Mouse (Mus musculus) kidney, postnatal 10 days (tissue): ENCODE results near the gene Sh3bp4.

ENCODE experiments used
- DNase-seq: peaks from one replicate; pipeline ENCODE4 v3.0.0; 2021; ENCODE audit warnings: mixed read lengths

Gene Sh3bp4

GRCm38 (mm10) chr1:89095642-89096424, 25.6 kb downstream of the Sh3bp4 start:
- no peak for DNase-seq

GRCm38 (mm10) chr1:89102231-89103003, 32.2 kb downstream of the Sh3bp4 start:
- DNase-seq = no peak

- DNase-seq = no peak
Measured at GRCm38 (mm10) chr1:89103004-89103263, 32.7 kb downstream of the Sh3bp4 start.

GRCm38 (mm10) chr1:89103505-89103904, 33.3 kb downstream of the Sh3bp4 start:
- DNase-seq = no peak

- DNase-seq = peak; percentile 77
Measured at GRCm38 (mm10) chr1:89104066-89104765, 34.0 kb downstream of the Sh3bp4 start.

- DNase-seq = no peak
Measured at GRCm38 (mm10) chr1:89105891-89106830, 35.9 kb downstream of the Sh3bp4 start.

DNA sequence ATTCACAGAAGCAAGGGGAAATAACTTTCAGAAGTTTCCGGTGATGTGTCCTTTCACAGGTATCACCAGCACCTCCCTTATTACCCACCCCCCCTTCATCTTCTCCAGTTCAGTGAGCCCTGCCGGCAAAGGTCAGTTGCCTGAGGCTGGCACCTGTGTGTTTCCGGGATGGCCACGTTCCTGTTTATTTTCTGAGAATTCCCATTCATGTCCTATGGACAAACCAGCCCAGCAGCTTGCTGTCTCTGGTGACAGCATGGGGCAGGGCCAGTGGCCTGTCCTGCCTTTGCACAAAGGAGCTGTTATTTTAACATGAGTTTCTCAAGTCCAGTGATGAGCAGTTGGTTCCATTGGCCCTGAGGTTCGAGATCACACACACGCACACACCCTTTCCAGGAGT, 37.3 kb downstream of the Sh3bp4 start:
- DNase-seq = no peak

DNA sequence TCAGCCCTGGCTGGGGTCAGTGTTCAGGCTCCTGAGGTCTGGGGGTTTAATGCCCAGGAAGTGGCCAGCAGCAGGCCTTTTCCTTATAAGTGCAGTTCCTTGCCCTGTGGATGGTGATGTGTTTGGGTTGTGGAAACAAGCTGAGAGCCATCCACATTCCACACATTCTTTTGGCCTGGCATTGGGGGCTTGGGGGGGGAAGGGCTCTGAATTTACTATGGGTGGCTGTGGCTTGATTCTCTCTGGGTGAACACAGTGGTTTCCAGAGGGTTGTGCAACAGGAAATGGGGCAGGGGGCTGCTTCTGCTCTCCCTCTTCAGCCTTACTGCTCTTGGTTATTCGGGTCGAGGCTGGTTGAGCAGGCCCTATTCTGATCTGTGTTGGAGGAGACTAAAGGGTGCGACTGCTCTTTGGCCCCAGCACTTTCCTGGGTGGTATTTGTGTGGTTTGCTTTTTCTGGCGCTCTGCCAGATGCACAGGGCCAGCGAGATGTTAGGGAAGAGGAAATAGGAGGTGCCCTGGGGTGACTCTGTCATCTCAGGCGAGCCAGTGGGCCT, 38.2 kb downstream of the Sh3bp4 start:
- peak; percentile 83 for DNase-seq

DNA sequence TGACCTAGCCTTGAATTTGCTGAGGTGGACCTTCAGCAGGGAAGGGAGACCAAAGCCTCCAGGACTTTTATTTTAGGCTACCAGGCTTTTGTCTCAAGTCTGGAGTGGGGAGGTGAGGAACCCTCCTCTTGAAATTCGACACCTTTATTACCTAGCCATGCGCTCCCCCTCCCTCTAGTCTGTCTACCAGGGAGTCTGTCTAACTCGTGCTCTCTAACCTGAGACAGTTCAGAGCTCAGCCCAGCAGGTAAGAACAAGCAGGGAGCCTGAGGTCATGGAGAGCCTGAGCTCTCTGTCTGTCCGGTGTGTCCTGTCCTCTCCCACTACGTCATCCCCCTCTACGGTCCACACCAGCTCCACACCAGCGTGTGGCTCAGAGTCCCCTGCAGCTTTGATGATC, 39.6 kb downstream of the Sh3bp4 start:
- DNase-seq = no peak

DNA sequence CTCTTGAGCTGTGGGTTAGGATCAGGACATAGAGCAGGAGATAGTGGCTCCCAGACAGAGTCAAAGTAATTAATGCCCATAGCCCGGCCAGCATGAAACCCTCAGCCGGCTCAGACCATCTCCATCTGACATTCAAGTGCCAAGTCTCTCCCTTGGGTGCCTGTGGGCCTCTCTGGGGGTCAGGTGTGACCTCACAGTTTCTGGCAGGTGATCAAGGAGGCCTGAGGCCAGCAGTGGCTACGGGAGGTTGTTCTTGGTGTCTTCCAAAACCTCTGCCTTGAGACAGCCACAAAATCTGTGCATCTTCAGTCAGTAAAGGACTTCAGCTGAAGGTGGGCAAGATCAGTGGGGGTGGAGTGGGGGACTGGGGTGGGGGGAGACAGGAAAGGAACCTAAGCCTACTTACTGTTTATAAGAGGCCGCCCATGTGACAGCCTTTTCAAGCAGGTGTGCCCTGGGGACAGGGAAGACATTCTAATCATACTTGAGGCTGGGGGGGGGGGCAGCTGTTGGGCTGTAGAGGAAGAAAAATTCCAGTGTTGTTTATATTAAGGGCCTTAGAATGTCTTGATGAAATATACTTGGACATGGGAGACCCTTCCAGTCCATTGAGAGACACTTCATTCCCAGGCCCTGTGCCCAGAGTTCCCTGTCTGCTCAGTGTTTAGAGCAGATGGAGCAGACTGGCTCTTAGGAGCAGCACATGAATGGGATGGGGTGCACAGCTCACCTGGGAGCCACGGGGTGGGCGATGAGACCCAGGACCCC, 40.7 kb downstream of the Sh3bp4 start:
- DNase-seq = no peak

- DNase-seq = no peak
Measured at GRCm38 (mm10) chr1:89112544-89112943, 42.3 kb downstream of the Sh3bp4 start.

DNA sequence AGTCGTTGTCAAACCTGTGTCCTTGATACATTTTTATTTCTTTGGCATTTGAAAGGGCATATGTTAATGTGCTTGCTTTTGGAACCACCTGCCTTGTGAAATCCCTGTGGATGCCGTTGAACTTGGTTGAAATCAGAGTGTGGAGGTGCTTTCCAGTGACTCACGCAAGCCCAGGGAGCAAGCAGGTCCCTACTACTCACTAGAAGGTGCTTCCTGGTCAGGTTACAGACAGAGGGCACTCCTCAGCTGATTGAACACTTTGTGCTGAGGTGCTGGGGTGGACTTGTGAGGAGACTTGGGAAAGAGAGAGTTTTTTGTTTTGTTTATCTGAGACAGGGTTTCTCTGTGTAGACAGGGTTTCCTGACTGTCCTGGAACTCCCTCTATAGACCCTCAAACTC, 43.5 kb downstream of the Sh3bp4 start:
- no peak for DNase-seq

DNA sequence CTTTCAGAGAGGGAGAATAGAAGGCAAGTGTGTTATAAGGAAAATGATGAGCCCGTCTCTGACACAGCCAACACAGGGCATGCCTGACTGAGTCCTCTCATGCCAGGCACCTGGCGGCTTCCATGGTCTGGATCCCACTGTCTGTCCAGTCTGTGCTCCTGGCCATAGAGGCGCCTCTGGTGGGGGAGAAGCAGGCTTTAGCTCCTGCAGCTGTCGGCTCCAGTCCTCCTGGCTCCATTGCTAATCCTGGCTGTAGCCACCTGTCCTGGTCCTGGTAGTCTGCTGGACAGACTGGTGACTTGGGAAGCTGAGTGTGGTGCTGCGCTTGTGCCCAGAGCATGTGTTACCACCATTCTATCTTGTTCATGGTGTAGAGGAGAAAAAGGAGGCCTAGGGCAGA, 46.8 kb downstream of the Sh3bp4 start:
- DNase-seq = no peak

GRCm38 (mm10) chr1:89118076-89118475, 47.9 kb downstream of the Sh3bp4 start:
- DNase-seq = no peak

GRCm38 (mm10) chr1:89118836-89119235, 48.6 kb downstream of the Sh3bp4 start:
- no peak for DNase-seq

DNA sequence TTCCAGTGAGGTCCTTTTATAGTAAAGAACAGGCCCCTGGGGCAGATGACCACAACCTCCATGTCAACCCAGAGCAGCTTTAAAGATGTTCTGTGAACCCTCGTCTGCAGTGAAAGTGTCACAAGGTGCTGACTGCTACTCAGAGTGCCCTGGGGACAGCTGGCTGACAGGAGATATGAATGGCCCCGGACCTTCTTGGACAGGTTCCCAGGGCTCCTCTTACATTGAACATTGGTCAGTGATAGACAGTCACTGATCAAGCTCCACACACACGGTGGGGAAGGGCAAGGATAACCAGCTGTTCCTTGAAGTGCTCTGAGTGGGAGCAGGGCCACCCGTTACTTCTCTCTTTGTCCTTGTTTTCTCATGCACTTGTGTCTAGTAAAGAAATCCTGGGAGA, 50.1 kb downstream of the Sh3bp4 start:
- DNase-seq = no peak

GRCm38 (mm10) chr1:89121466-89121865, 51.3 kb downstream of the Sh3bp4 start:
- DNase-seq = peak; percentile 60

- no peak for DNase-seq
Measured at GRCm38 (mm10) chr1:89122376-89122775, 52.2 kb downstream of the Sh3bp4 start.

- no peak for DNase-seq
Measured at GRCm38 (mm10) chr1:89124076-89124475, 53.9 kb downstream of the Sh3bp4 start.

- no peak for DNase-seq
Measured at GRCm38 (mm10) chr1:89127163-89127562, 56.9 kb downstream of the Sh3bp4 start.

GRCm38 (mm10) chr1:89130429-89130828, 60.2 kb downstream of the Sh3bp4 start:
- DNase-seq = no peak
